Mouse (Mus musculus) neural tube, embryonic 15.5 days (tissue): ENCODE results near the gene Spats2. TPM values are rescaled to one million over a fixed set of nuclear protein-coding genes. Genes with fewer than 3 reads are reported as not detected.

ENCODE experiments used
- ATAC-seq: fragments of 200-750 bp; cut with Nextera tagmentation; 2 replicates; pipeline ENCODE4 v1.8.0; 2017; ENCODE audit warnings: mild to moderate bottlenecking, moderate TSS enrichment, moderate library complexity; ENCODE audit not compliant: low FRiP score
- H3K27ac ChIP-seq: fragments of 300-500 bp; sonication (generic); replicated peaks from 2 replicates; pipeline ENCODE4 v1.5.1; 2015; ENCODE audit warnings: mild to moderate bottlenecking, inconsistent platforms
- H3K27me3 ChIP-seq: fragments of 300-500 bp; sonication (generic); replicated peaks from 2 replicates; pipeline ENCODE4 v1.6.1; 2015; ENCODE audit warnings: inconsistent platforms
- H3K36me3 ChIP-seq: fragments of 300-500 bp; sonication (generic); 2 replicates; pipeline ENCODE4 v1.6.1; 2015; ENCODE audit warnings: inconsistent platforms
- H3K4me1 ChIP-seq: fragments of 300-500 bp; sonication (generic); 2 replicates; pipeline ENCODE4 v1.6.1; 2015; ENCODE audit warnings: inconsistent platforms
- H3K4me2 ChIP-seq: fragments of 300-500 bp; sonication (generic); 2 replicates; pipeline ENCODE4 v1.6.1; 2015; ENCODE audit warnings: inconsistent platforms, mild to moderate bottlenecking, moderate library complexity
- H3K4me3 ChIP-seq: fragments of 300-500 bp; sonication (generic); replicated peaks from 2 replicates; pipeline ENCODE4 v1.5.1; 2015; ENCODE audit warnings: mild to moderate bottlenecking, inconsistent platforms
- H3K9ac ChIP-seq: fragments of 300-500 bp; sonication (generic); replicated peaks from 2 replicates; pipeline ENCODE4 v1.6.1; 2015; ENCODE audit warnings: mild to moderate bottlenecking, inconsistent platforms
- H3K9me3 ChIP-seq: fragments of 300-500 bp; sonication (generic); replicated peaks from 2 replicates; pipeline ENCODE4 v1.6.1; 2016; ENCODE audit warnings: inconsistent platforms
- WGBS: fragments of 180-500 bp; shearing (Covaris S2); methylation state at CpG from one replicate; pipeline ENCODE4 v1.1.7; 2015; ENCODE audit warnings: mixed read lengths; 5-methylcytosine and 5-hydroxymethylcytosine counted together
- polyA plus RNA-seq: library from polyadenylated mRNA; unstranded; fragments of >200 nt; fragmentation: Nextera tagmentation; extraction: Ambion mirVana; gene quantifications from 2 replicates; pipeline ENCODE4 v1.2.1, GENCODE M21; 2015

Gene Spats2
- polyA plus RNA-seq, 1 experiment from 2014 or later, result 28.9 TPM

- Histone ChIP-seq H3K4me1 (peaks cover 9% of the 10 kb centered on the region), H3K27ac (no peak overlapping the region), H3K9ac (no peak overlapping the region), H3K9me3 (no peaks in the 10 kb centered on the region), H3K27me3 (no peaks in the 10 kb centered on the region), H3K4me3 (no peak overlapping the region), H3K4me2 (no peak overlapping the region), H3K36me3 (no peaks in the 10 kb centered on the region)
- 83% methylated on average over 2 of the region's 2 CpGs for WGBS
- ATAC-seq, result no peak
Observed at GRCm38 (mm10) chr15:99122642-99123041, 3.1 kb upstream of the Spats2 start.

- peaks cover 43% of the 10 kb centered on the region for H3K4me1 ChIP-seq
- no peaks in the 10 kb centered on the region for H3K27me3 ChIP-seq
- peak; percentile 90 for ATAC-seq
- H3K9me3 ChIP-seq, result no peaks in the 10 kb centered on the region
- no peaks in the 10 kb centered on the region for H3K36me3 ChIP-seq
- peak overlapping the region; percentile 84 for H3K9ac ChIP-seq
- peak overlapping the region; percentile 77 for H3K4me3 ChIP-seq
- WGBS, result 0% methylated on average over 111 of the region's 115 CpGs
- H3K27ac ChIP-seq, result peak overlapping the region; percentile 94
- H3K4me2 ChIP-seq, result peak overlapping the region; percentile 92
Observed at GRCm38 (mm10) chr15:99126081-99126815, 532 bp downstream of the Spats2 start.

DNA sequence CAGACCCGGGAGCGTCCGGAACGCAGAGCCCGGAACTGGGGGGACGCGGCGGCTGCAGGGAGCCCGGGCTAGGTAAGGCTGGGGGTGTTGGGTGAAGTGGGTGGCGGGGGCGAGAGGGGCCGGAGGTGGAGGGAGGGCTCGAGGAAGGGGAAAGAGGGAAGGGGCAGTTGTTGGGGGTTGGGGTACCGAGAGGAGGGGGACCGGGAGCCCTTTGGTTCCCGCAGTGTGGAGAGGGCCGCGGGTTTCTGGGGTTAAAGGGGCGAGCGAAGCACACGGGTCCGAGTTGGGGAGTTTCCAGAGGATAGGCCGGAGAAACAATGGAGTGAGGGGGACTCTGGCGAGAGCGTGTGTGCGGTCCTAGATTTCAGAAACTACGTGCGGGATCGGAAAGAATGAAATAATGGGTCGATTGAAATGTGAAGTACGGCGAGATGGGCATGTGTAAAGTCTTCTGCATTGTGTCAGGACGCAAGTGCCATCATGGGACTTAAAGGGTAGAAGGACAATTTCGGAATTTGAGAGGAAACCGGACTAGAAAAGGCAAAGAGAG, 1.2 kb downstream of the Spats2 start:
- peak overlapping the region; percentile 94 for H3K27ac ChIP-seq
- peak overlapping the region; percentile 84 for H3K9ac ChIP-seq
- under 1% methylated on average over 33 of the region's 35 CpGs for WGBS
- H3K4me2 ChIP-seq, result peak overlapping the region; percentile 92
- peak overlapping the region; percentile 77 for H3K4me3 ChIP-seq
- H3K9me3 ChIP-seq, result no peaks in the 10 kb centered on the region
- H3K4me1 ChIP-seq, result peaks cover 48% of the 10 kb centered on the region
- H3K27me3 ChIP-seq, result no peaks in the 10 kb centered on the region
- ATAC-seq, result peak; percentile 24
- no peaks in the 10 kb centered on the region for H3K36me3 ChIP-seq

DNA sequence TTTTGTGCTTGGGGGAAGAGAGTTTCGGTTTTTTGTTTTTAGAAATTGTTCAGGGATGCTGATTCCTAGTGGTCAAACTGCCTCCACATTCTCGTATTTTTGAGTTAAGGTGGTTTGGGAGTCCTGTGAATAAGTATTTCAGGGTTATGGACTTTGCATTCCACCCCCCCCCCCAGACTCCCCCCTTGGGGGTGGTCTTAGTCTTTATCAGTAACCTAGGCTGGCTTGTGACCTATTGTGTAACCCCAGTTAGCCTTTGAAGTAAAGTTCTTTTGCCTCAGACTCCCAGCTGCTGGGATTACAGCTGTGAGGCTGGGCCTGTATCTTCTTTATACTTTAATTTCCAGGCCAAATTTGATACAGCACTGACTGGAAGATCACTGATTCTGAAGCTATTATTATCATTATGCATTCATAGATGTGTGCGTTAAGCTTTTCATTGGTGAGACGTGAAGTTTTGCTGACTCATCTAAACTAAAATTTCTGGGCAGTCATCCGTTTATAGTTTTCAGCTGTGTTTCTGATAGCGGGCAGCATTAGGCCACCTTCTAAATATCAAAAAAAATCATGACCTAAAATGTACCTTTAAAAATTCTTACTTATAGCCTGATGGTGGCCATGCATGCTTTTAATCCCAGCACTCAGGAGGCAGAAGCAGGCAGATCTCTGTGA, 2.3 kb downstream of the Spats2 start:
- H3K36me3 ChIP-seq, result no peaks in the 10 kb centered on the region
- H3K4me1 ChIP-seq, result peaks cover 48% of the 10 kb centered on the region
- no peak for ATAC-seq
- H3K9ac ChIP-seq, result no peak overlapping the region
- no peak overlapping the region for H3K27ac ChIP-seq
- peak overlapping the region; percentile 92 for H3K4me2 ChIP-seq
- peak overlapping the region; percentile 77 for H3K4me3 ChIP-seq
- WGBS, result 53% methylated on average over 6 of the region's 6 CpGs
- no peaks in the 10 kb centered on the region for H3K27me3 ChIP-seq
- no peaks in the 10 kb centered on the region for H3K9me3 ChIP-seq

DNA sequence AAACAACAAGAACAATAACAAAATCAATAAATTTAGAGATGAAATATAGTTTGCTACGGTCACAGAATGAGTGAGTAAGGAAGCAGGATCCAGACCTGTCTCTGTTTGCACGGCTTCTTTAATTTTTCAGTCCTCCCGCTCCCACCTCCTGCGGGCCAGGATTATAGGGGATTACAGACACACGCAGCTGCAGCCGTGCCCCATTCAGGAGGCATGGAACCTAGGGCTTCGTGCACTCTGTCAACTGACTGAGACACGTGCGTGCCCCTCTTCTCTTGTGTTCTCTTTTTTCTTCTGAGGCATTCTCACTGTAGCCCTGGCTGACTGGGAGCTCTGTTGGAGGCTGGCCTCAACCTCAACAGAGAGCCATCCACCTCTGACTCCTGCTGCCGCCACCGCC, 3.7 kb downstream of the Spats2 start:
- no peak for ATAC-seq
- Histone ChIP-seq H3K36me3 (no peaks in the 10 kb centered on the region), H3K9ac (no peak overlapping the region), H3K4me2 (no peak overlapping the region), H3K27ac (no peak overlapping the region), H3K27me3 (no peaks in the 10 kb centered on the region), H3K4me1 (peaks cover 48% of the 10 kb centered on the region), H3K9me3 (no peaks in the 10 kb centered on the region), H3K4me3 (no peak overlapping the region)
- 67% methylated on average over 11 of the region's 11 CpGs for whole genome bisulfite sequencing

DNA sequence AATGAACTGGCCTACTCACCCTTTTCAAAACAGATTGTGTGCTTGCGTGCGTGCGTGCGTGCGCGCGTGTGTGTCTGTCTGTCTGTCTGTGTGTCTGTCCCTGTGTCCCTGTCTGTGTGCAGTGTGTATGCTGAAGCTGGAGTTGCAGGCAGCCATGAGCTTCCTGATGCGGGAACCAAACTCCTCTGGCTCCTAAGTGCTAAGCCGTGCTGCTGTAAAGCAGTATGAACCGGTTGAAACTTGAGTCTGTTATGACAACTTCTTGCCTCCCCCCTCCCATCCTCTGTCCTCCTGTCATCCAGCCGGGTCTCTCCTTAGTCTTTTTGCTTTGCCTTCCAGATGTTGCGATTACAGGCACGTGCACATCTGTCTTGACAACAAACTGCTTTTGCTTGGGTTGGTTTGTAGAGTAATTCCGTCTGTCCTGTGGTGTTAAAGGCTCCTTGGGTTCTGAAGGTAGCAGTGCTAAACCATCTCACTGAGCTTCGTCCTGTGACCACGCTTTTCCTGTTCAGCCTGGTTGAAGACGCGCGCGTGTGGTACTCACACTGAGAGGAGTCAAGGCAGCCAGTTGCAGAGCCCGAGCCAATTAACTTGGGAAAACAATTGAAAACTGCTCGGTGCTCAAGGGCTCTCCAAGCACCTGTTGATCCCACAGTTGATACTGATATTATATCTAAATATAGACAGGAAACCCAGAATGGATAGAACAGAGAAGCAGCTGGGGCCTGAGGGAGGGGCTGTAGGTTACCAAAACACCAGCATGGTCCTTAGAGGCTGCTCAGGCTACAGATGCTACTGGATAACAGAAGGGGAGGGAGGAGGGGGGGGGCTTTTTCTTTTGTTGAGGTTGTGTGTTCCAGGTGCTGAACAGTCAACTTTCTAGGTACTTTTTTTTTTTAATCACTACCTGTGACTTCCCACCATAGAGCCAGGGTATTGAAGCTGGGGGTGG, 4.5 kb downstream of the Spats2 start:
- Histone ChIP-seq H3K9ac (no peak overlapping the region), H3K36me3 (no peaks in the 10 kb centered on the region), H3K4me2 (no peak overlapping the region), H3K4me3 (no peak overlapping the region), H3K4me1 (peaks cover 46% of the 10 kb centered on the region), H3K27me3 (no peaks in the 10 kb centered on the region), H3K9me3 (no peaks in the 10 kb centered on the region), H3K27ac (no peak overlapping the region)
- no peak for ATAC-seq
- WGBS, result 73% methylated on average over 22 of the region's 22 CpGs

DNA sequence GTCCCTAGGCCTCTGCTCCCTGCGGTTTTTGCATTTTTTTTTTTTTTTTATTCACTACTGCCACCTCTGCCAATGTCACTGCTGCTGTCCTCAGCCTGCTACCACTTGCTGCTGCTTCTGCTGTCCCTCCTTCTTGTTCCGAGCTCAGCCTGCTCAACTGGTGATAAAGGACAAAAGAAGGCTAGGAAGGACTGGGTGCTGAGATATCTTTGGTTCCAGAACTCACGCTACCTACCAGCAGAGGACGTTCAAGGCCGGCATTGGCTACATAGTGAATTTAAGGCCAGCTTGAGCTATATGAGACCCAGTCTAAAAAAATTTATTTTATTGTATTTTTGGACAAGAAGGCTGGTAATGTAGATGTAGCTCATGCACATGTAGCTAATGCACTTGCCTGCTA, 12.7 kb downstream of the Spats2 start:
- ATAC-seq, result no peak
- 0 out of 2 replicates have a peak, but pooled peaks cover 3% of the 10 kb centered on the region for H3K36me3 ChIP-seq
- H3K4me1 ChIP-seq, result no peaks in the 10 kb centered on the region
- 89% methylated on average over 5 of the region's 5 CpGs for WGBS
- no peak overlapping the region for H3K4me3 ChIP-seq
- no peak overlapping the region for H3K27ac ChIP-seq
- H3K4me2 ChIP-seq, result no peak overlapping the region
- H3K27me3 ChIP-seq, result no peaks in the 10 kb centered on the region
- H3K9me3 ChIP-seq, result no peaks in the 10 kb centered on the region
- H3K9ac ChIP-seq, result no peak overlapping the region

DNA sequence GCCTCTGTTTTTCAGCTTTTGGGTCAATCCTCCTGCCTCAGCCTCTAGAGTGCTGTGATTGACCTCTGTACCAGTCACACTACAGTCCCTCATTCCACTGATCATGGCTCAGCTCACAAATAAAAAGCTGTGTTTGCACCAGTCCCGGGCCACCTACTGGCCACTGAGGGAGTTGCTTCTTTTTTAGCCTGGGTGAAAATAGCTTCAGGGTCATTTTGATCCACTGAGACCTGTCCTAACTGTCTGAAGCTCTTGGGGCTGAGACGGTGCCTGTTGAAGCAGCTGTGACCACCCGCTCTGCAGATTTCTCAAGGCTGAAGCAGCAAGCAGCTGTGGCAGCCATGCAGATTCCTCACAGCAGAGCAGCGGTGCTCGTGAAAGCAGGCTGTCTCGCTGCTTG, 14.0 kb downstream of the Spats2 start:
- no peak overlapping the region for H3K4me2 ChIP-seq

GRCm38 (mm10) chr15:99150516-99150915, 24.8 kb downstream of the Spats2 start:
- Histone ChIP-seq H3K36me3 (peaks cover 11% of the 10 kb centered on the region; the same call in 1 of the 2 replicates), H3K27ac (no peak overlapping the region), H3K9me3 (no peaks in the 10 kb centered on the region), H3K4me1 (no peaks in the 10 kb centered on the region), H3K27me3 (no peaks in the 10 kb centered on the region), H3K4me2 (no peak overlapping the region), H3K9ac (no peak overlapping the region), H3K4me3 (no peak overlapping the region)
- ATAC-seq, result no peak
- 89% methylated on average over 7 of the region's 7 CpGs for WGBS

More for the DNA sequence above, 14.0 kb downstream of the Spats2 start:
- no peak overlapping the region for H3K27ac ChIP-seq
- WGBS, result 43% methylated on average over 6 of the region's 6 CpGs
- no peaks in the 10 kb centered on the region for H3K4me1 ChIP-seq
- 0 out of 2 replicates have a peak, but pooled peaks cover 3% of the 10 kb centered on the region for H3K36me3 ChIP-seq
- no peak overlapping the region for H3K4me3 ChIP-seq
- no peaks in the 10 kb centered on the region for H3K9me3 ChIP-seq
- H3K27me3 ChIP-seq, result no peaks in the 10 kb centered on the region
- no peak for ATAC-seq
- no peak overlapping the region; the same call in 1 of the 2 replicates for H3K9ac ChIP-seq

DNA sequence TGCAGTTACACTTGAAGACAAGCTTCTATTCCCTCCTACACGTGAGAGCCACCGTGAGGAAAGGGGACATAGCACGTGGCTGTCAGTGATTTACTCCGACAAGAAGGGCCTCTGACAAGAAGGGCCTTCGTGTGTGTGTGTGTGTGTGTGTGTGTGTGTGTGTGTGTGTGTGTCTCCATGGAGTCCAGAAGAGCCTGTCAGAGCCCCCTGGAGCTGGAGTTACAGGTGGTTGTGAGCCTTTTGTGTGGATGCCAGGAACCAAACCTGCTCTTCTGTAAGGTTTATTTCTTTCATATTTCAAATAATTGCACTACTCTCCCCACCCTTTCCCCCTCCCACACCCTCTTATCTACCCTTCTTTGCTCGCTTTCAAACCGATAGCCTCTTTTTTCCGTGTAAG, 25.6 kb downstream of the Spats2 start:
- no peaks in the 10 kb centered on the region for H3K27me3 ChIP-seq
- ATAC-seq, result no peak
- WGBS, result 76% methylated on average over 8 of the region's 8 CpGs
- no peaks in the 10 kb centered on the region for H3K4me1 ChIP-seq
- H3K4me3 ChIP-seq, result no peak overlapping the region
- H3K36me3 ChIP-seq, result peaks cover 3% of the 10 kb centered on the region; the same call in 1 of the 2 replicates
- H3K9ac ChIP-seq, result no peak overlapping the region
- no peak overlapping the region for H3K27ac ChIP-seq
- no peak overlapping the region for H3K4me2 ChIP-seq
- H3K9me3 ChIP-seq, result no peaks in the 10 kb centered on the region

- WGBS, result 96% methylated on average over 8 of the region's 8 CpGs
- ATAC-seq, result no peak
- Histone ChIP-seq H3K4me2 (no peak overlapping the region), H3K9me3 (no peaks in the 10 kb centered on the region), H3K27ac (no peak overlapping the region), H3K9ac (no peak overlapping the region), H3K36me3 (peaks cover 3% of the 10 kb centered on the region; the same call in 1 of the 2 replicates), H3K4me3 (no peak overlapping the region), H3K27me3 (no peaks in the 10 kb centered on the region), H3K4me1 (no peaks in the 10 kb centered on the region)
Observed at GRCm38 (mm10) chr15:99153466-99153865, 27.8 kb downstream of the Spats2 start.
